Mouse (Mus musculus) heart, adult 11 months (tissue): ENCODE measurements around the gene Tmed10.
A peak's percentile ranks its signal among the peaks of the same experiment; 100 is the strongest.

Experiments
- DNase-seq: peaks from one replicate; pipeline ENCODE4 v3.0.0; 2022

Gene Tmed10

GRCm38 (mm10) chr12:85305247-85305892, 69.3 kb downstream of the Tmed10 start:
- peak; percentile 97 for DNase-seq

- no peak for DNase-seq
Observed at GRCm38 (mm10) chr12:85304725-85305124, 69.9 kb downstream of the Tmed10 start.

GRCm38 (mm10) chr12:85303256-85303655, 71.4 kb downstream of the Tmed10 start:
- no peak for DNase-seq

GRCm38 (mm10) chr12:85298835-85299180, 75.8 kb downstream of the Tmed10 start:
- DNase-seq = no peak

- no peak for DNase-seq
Observed at GRCm38 (mm10) chr12:85298127-85298834, 76.4 kb downstream of the Tmed10 start.

GRCm38 (mm10) chr12:85297345-85297997, 77.2 kb downstream of the Tmed10 start:
- peak; percentile 81 for DNase-seq

- DNase-seq = peak; percentile 81
Observed at GRCm38 (mm10) chr12:85296915-85297314, 77.7 kb downstream of the Tmed10 start.

GRCm38 (mm10) chr12:85295506-85295905, 79.1 kb downstream of the Tmed10 start:
- DNase-seq = no peak

- no peak for DNase-seq
Observed at GRCm38 (mm10) chr12:85292906-85293305, 81.7 kb downstream of the Tmed10 start.

- DNase-seq = no peak
Observed at GRCm38 (mm10) chr12:85292288-85292687, 82.4 kb downstream of the Tmed10 start.

- no peak for DNase-seq
Observed at GRCm38 (mm10) chr12:85291541-85291940, 83.1 kb downstream of the Tmed10 start.

- peak; percentile 83 for DNase-seq
Observed at GRCm38 (mm10) chr12:85290633-85291032, 84.0 kb downstream of the Tmed10 start.
